Mouse (Mus musculus) spleen, adult 2 months (tissue): Measurements from ENCODE around the gene Ide. TPM values are rescaled to one million over a fixed set of nuclear protein-coding genes. Genes with fewer than 3 reads are reported as not detected.

Experiments
- DNase-seq, 2 experiments: peaks; one replicate each; pipeline versions ENCODE4 v3.0.0 to v3.0.0-alpha.2; 2012 to 2021; ENCODE audit warnings: low spot score in 2 of 2, low read depth in 1 of 2
- H3K27ac ChIP-seq: fragments of 200-500 bp; 2 replicates; pipeline ENCODE4 v1.5.1; 2012; ENCODE audit warnings: low read length, inconsistent platforms; ENCODE audit not compliant: insufficient read depth
- H3K27me3 ChIP-seq: fragments of 200-500 bp; 2 replicates; pipeline ENCODE4 v1.6.1; 2012; ENCODE audit warnings: mild to moderate bottlenecking, moderate library complexity, low read length, inconsistent platforms; ENCODE audit not compliant: control insufficient read depth, insufficient read depth
- H3K36me3 ChIP-seq: fragments of 200-500 bp; 2 replicates; pipeline ENCODE4 v1.6.1; 2012; ENCODE audit warnings: mild to moderate bottlenecking, low read length, inconsistent platforms; ENCODE audit not compliant: control insufficient read depth, insufficient read depth
- H3K4me1 ChIP-seq: fragments of 200-500 bp; 2 replicates; pipeline ENCODE4 v1.6.1; 2011; ENCODE audit warnings: inconsistent platforms; ENCODE audit not compliant: control insufficient read depth, insufficient read depth, insufficient read length
- H3K4me3 ChIP-seq: fragments of 200-500 bp; 2 replicates; pipeline ENCODE4 v1.5.1; 2011; ENCODE audit warnings: mild to moderate bottlenecking, inconsistent platforms; ENCODE audit not compliant: insufficient read depth, insufficient read length; ENCODE audit errors: extremely low read depth
- CTCF ChIP-seq: fragments of 200-500 bp; IDR thresholded peaks from 2 replicates; pipeline ENCODE4 v1.5.1; 2011; ENCODE audit warnings: mild to moderate bottlenecking, inconsistent platforms; ENCODE audit not compliant: insufficient read depth, insufficient read length, insufficient replicate concordance; ENCODE audit errors: extremely low read depth
- POLR2A ChIP-seq: fragments of 200-500 bp; IDR thresholded peaks from 2 replicates; pipeline ENCODE4 v1.6.1; 2011; ENCODE audit warnings: low read depth, low read length, inconsistent platforms
- WGBS: fragments of 180-500 bp; shearing (Covaris S2); methylation state at CpG from one replicate; pipeline ENCODE4 v1.1.7; 2018; 5-methylcytosine and 5-hydroxymethylcytosine counted together
- polyA plus RNA-seq: library from polyadenylated mRNA; depleted of rRNA; stranded (reverse); fragments of >200 nt; gene quantifications from 2 replicates; pipeline ENCODE4 v1.2.3, GENCODE M21; 2012

Ide gene
- polyA plus RNA-seq, 1 experiment: 6.7 TPM

GRCm38 (mm10) chr19:37241201-37241600 lies 96.5 kb downstream of the Ide start:
- no peak for DNase-seq
- H3K27ac ChIP-seq: no peak overlapping the region
- H3K27me3 ChIP-seq: no peaks in the 10 kb centered on the region
- no peak for TF ChIP-seq CTCF
- no peak for TF ChIP-seq POLR2A
- H3K4me1 ChIP-seq: no peaks in the 10 kb centered on the region
- H3K36me3 ChIP-seq: no peaks in the 10 kb centered on the region
- 68% methylated on average over 5 of the region's 5 CpGs for WGBS
- H3K4me3 ChIP-seq: no peak overlapping the region

DNA sequence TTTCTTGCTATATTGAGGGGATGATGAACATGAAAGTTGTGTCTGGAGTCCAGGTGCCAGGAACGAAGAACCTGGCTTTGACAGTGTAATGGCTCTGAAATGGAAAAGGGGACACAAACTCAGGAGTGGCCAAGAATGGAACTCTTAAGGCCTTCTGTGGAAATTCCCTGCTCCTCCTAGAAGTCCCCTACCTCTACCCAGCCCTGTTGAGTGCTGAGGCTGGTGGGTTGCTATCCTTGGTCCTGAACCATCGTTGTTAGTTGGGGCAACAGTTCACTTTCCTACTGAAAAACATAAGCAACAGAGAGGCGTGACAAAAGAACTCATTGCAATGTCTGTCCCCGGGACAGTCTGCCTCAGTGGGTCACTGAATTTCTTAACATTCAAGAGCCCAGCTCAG lies 98.6 kb downstream of the Ide start:
- DNase-seq: no peak
- Histone ChIP-seq H3K27me3 (peaks cover 4% of the 10 kb centered on the region), H3K36me3 (no peaks in the 10 kb centered on the region), H3K4me1 (0 out of 2 replicates have a peak, but pooled peaks cover under 1% of the 10 kb centered on the region), H3K27ac (no peak overlapping the region), H3K4me3 (no peak overlapping the region)
- TF ChIP-seq POLR2A (no peak), CTCF (no peak)
- 45% methylated on average over 4 of the region's 4 CpGs for WGBS

DNA sequence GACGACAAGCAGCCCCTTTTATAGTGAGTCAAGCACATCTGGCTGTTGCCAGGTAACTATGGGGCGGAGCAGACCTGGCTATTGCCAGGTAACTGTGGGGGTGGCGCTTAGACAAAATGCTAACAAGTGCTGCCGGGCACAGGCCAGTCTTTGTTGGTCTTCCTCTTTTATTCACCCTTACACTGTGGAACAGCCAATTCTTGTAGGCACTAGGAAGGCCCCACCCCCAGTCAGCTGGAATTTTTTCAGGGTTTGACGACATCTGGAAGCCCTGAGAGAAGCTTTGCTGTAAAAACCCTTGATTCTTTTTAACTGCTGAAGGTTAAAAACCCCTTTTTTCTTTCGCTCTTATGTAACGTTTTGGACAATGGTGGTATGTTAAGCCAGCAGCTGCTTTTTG lies 99.0 kb downstream of the Ide start:
- TF ChIP-seq POLR2A: no peak
- no peak for TF ChIP-seq CTCF
- H3K36me3 ChIP-seq: no peaks in the 10 kb centered on the region
- H3K27ac ChIP-seq: no peak overlapping the region; the same call in 1 of the 2 replicates
- no peak overlapping the region for H3K4me3 ChIP-seq
- DNase-seq: no peak
- peaks cover 8% of the 10 kb centered on the region for H3K27me3 ChIP-seq
- H3K4me1 ChIP-seq: 0 out of 2 replicates have a peak, but pooled peaks cover 5% of the 10 kb centered on the region
- 38% methylated on average over 7 of the region's 7 CpGs for WGBS

- H3K27me3 ChIP-seq: peaks cover 8% of the 10 kb centered on the region
- TF ChIP-seq CTCF (no peak), POLR2A (no peak)
- WGBS: 9% methylated on average over 15 of the region's 15 CpGs
- no peak for DNase-seq
- H3K4me1 ChIP-seq: 0 out of 2 replicates have a peak, but pooled peaks cover 5% of the 10 kb centered on the region
- no peaks in the 10 kb centered on the region for H3K36me3 ChIP-seq
- H3K4me3 ChIP-seq: no peak overlapping the region
- H3K27ac ChIP-seq: peak overlapping the region; percentile 22; the same call in 1 of the 2 replicates
These were observed 99.8 kb downstream of the Ide start for GRCm38 (mm10) chr19:37237712-37238437.

DNA sequence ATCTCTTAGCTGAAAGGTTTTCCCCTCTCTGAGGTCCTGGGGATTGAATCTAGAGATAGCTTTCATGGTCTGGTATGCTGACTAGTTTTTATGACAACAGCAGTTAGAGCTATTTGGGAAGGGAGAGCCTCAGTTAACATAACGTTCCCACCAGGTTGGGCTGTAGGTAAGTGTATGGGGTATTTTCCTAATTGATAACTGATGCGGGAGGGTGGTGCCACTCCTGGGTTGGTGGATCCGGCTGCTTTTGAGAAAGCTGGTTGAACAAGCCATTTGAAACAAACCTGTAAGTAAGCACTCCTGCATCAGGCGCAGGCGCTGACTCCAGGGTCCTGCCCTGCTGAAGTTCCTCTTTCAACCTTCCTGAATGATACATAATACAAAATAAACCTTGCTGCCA lies 100.3 kb downstream of the Ide start:
- H3K27ac ChIP-seq: no peak overlapping the region; the same call in 1 of the 2 replicates
- H3K4me1 ChIP-seq: 0 out of 2 replicates have a peak, but pooled peaks cover 5% of the 10 kb centered on the region
- no peak overlapping the region for H3K4me3 ChIP-seq

GRCm38 (mm10) chr19:37235818-37236217 lies 101.8 kb downstream of the Ide start:
- TF ChIP-seq POLR2A (no peak), CTCF (no peak)
- Histone ChIP-seq H3K4me3 (no peak overlapping the region), H3K27ac (no peak overlapping the region), H3K36me3 (no peaks in the 10 kb centered on the region), H3K4me1 (0 out of 2 replicates have a peak, but pooled peaks cover 5% of the 10 kb centered on the region), H3K27me3 (peaks cover 8% of the 10 kb centered on the region)
- no peak for DNase-seq
- WGBS: 72% methylated on average over 8 of the region's 8 CpGs

More for the DNA sequence above, 100.3 kb downstream of the Ide start:
- Histone ChIP-seq H3K36me3 (no peaks in the 10 kb centered on the region), H3K27me3 (peaks cover 8% of the 10 kb centered on the region)
- no peak for TF ChIP-seq CTCF
- no peak for TF ChIP-seq POLR2A
- WGBS: 27% methylated on average over 5 of the region's 5 CpGs
- no peak for DNase-seq
